Mouse (Mus musculus): ENCODE results near the gene Odf3l1.
"Not testable (repeated sequence)": the region's sequence is repeated elsewhere in the genome, so short reads cannot be mapped to it uniquely, and the experiment has no call there.

Gene Odf3l1

GRCm38 (mm10) chr9:56864216-56864729 is at the start of gene Odf3l1:
Gene Odf3l1 (minus strand): TSS chr9:56864679.
- no peak for ATAC-seq (ENCODE audit: insufficient number of reproducible peaks, low FRiP score, low TSS enrichment)

GRCm38 (mm10) chr9:56913991-56914390 is 49.5 kb upstream of the Odf3l1 start:
- ATAC-seq (ENCODE audit: insufficient number of reproducible peaks, low FRiP score, low TSS enrichment), result no peak

GRCm38 (mm10) chr9:56911017-56911416 is 46.5 kb upstream of the Odf3l1 start:
- no peak for ATAC-seq (ENCODE audit: insufficient number of reproducible peaks, low FRiP score, low TSS enrichment)

- not testable (repeated sequence) for ATAC-seq (ENCODE audit: insufficient number of reproducible peaks, low FRiP score, low TSS enrichment)
Observed at GRCm38 (mm10) chr9:56909991-56910390, 45.5 kb upstream of the Odf3l1 start.

- no peak for ATAC-seq (ENCODE audit: insufficient number of reproducible peaks, low FRiP score, low TSS enrichment)
Observed at GRCm38 (mm10) chr9:56907549-56907948, 43.1 kb upstream of the Odf3l1 start.

- ATAC-seq (ENCODE audit: insufficient number of reproducible peaks, low FRiP score, low TSS enrichment), result no peak
Observed at GRCm38 (mm10) chr9:56903662-56904061, 39.2 kb upstream of the Odf3l1 start.

- ATAC-seq (ENCODE audit: insufficient number of reproducible peaks, low FRiP score, low TSS enrichment), result no peak
Observed at GRCm38 (mm10) chr9:56901187-56901586, 36.7 kb upstream of the Odf3l1 start.

GRCm38 (mm10) chr9:56900571-56900970 is 36.1 kb upstream of the Odf3l1 start:
- no peak for ATAC-seq (ENCODE audit: insufficient number of reproducible peaks, low FRiP score, low TSS enrichment)

- ATAC-seq (ENCODE audit: insufficient number of reproducible peaks, low FRiP score, low TSS enrichment), result no peak
Observed at GRCm38 (mm10) chr9:56900060-56900459, 35.6 kb upstream of the Odf3l1 start.

- ATAC-seq (ENCODE audit: insufficient number of reproducible peaks, low FRiP score, low TSS enrichment), result no peak
Observed at GRCm38 (mm10) chr9:56899409-56899808, 34.9 kb upstream of the Odf3l1 start.

GRCm38 (mm10) chr9:56896779-56897178 is 32.3 kb upstream of the Odf3l1 start:
- ATAC-seq (ENCODE audit: insufficient number of reproducible peaks, low FRiP score, low TSS enrichment), result no peak

GRCm38 (mm10) chr9:56894006-56894405 is 29.5 kb upstream of the Odf3l1 start:
- no peak for ATAC-seq (ENCODE audit: insufficient number of reproducible peaks, low FRiP score, low TSS enrichment)

- ATAC-seq (ENCODE audit: insufficient number of reproducible peaks, low FRiP score, low TSS enrichment), result no peak
Observed at GRCm38 (mm10) chr9:56893313-56893712, 28.8 kb upstream of the Odf3l1 start.

- no peak for ATAC-seq (ENCODE audit: insufficient number of reproducible peaks, low FRiP score, low TSS enrichment)
Observed at GRCm38 (mm10) chr9:56892111-56892510, 27.6 kb upstream of the Odf3l1 start.

GRCm38 (mm10) chr9:56891517-56892011 is 27.1 kb upstream of the Odf3l1 start:
- ATAC-seq (ENCODE audit: insufficient number of reproducible peaks, low FRiP score, low TSS enrichment), result peak; percentile 11; the same call in 1 of the 2 replicates

GRCm38 (mm10) chr9:56890522-56891250 is 26.2 kb upstream of the Odf3l1 start:
- no peak for ATAC-seq (ENCODE audit: insufficient number of reproducible peaks, low FRiP score, low TSS enrichment)

GRCm38 (mm10) chr9:56889817-56890216 is 25.3 kb upstream of the Odf3l1 start:
- ATAC-seq (ENCODE audit: insufficient number of reproducible peaks, low FRiP score, low TSS enrichment), result peak; percentile 65; the same call in 1 of the 2 replicates

- ATAC-seq (ENCODE audit: insufficient number of reproducible peaks, low FRiP score, low TSS enrichment), result no peak
Observed at GRCm38 (mm10) chr9:56887581-56887980, 23.1 kb upstream of the Odf3l1 start.

- no peak for ATAC-seq (ENCODE audit: insufficient number of reproducible peaks, low FRiP score, low TSS enrichment)
Observed at GRCm38 (mm10) chr9:56886601-56887000, 22.1 kb upstream of the Odf3l1 start.

- no peak for ATAC-seq (ENCODE audit: insufficient number of reproducible peaks, low FRiP score, low TSS enrichment)
Observed at GRCm38 (mm10) chr9:56886113-56886512, 21.6 kb upstream of the Odf3l1 start.

GRCm38 (mm10) chr9:56884328-56884727 is 19.8 kb upstream of the Odf3l1 start:
- ATAC-seq (ENCODE audit: insufficient number of reproducible peaks, low FRiP score, low TSS enrichment), result no peak

GRCm38 (mm10) chr9:56883470-56883869 is 19.0 kb upstream of the Odf3l1 start:
- ATAC-seq (ENCODE audit: insufficient number of reproducible peaks, low FRiP score, low TSS enrichment), result no peak
